ENCODE assay signal across 17 mouse cellular contexts in the genomic region with DNA sequence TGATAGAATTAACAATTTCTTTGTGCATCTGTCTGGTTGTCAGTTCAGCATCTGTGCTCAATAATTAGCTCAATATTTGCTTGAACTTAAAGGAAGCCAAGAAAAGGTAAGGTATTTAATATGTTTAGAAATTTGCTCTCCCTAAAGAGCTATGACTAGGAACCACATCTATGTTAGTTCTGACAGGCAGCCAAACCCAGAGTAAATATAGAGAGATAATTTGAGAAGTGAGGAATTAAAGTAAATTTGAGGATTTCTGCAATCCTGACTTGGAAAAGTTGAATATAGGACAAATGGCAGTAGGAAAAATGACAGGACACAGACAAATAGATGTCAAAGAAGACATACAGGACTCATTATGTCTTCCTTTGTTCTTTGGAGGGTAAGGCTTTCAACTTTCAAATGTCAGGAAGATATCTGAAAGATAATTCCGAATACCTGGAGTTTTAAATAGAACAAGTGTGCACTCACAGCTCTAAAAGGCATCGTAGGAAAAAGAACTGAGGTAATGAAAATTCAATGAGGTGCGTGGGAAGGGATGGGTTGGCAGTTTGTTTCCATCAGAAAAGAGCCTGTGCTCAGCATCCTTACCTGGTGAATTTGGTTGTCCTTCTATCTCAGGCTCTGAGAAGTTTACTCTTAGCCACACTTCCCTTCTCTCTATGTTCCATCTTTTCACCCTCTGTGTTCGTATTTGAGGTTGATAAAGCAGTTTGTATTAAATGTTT.
DNase-seq lines count a peak whose midpoint lies in the region; ATAC-seq lines count a peak whose summit lies in the region.
"Had no signal": no experiment of that assay in that cellular context is flagged by ENCODE, and none has a peak within 500 bp of the region (broad histone marks: within the 10 kb centered on the region; RNA-seq: fewer than 3 reads in every experiment).

No protein-coding gene starts in this region.

- intact Hi-C loops in left cerebral cortex, postnatal 4 days (cut with DNase I) = no loop called here

- peak; percentile 85 for ATAC-seq in frontal cortex, adult (ENCODE audit: low TSS enrichment)
- ATAC-seq: activated CD4-positive, CD25-positive, alpha-beta regulatory T cell, adult 4 months; forebrain, embryonic 13.5 days had no signal

- DNase-seq in frontal cortex, postnatal 25 days (ENCODE audit: low spot score in 2 of 2) = no peak
- DNase-seq in left cerebral cortex, adult 9 months (ENCODE audit: low spot score in 2 of 2) = peak; percentile 20 to 45
- no peak for DNase-seq in left cerebral cortex, postnatal 4 days
- peak; percentile 38 for DNase-seq in telencephalon, adult 2 months (ENCODE audit: low read depth, low spot score)
- DNase-seq in B cell, adult 2 months = no peak
- DNase-seq: adrenal gland, postnatal 10 days; adrenal gland, postnatal 36 days; cerebellum, adult 11 months; cerebellum, adult 2 months; cerebellum, adult 9-11 months; cerebellum, postnatal 25 days; gastrocnemius, adult 2 months; gastrocnemius, postnatal 14 days; heart, adult 11 months had no signal

Comparison
In these comparisons a context has a peak if more than half of its experiments do, and no peak if none do; other contexts are left out.
1. DNase-seq: peak in left cerebral cortex, adult 9 months (2 of 2) and telencephalon, adult 2 months (single experiment); none in frontal cortex, postnatal 25 days (0 of 2), left cerebral cortex, postnatal 4 days (single experiment) and B cell, adult 2 months (0 of 2).